Mouse (Mus musculus) frontal cortex, adult (tissue): ENCODE results near the gene Pgap3.
A peak's percentile ranks its signal among the peaks of the same experiment; 100 is the strongest.
"Not testable (repeated sequence)": the region's sequence is repeated elsewhere in the genome, so short reads cannot be mapped to it uniquely, and the experiment has no call there.

Experiments used
- ATAC-seq: cut with Nextera tagmentation; 2 replicates; pipeline ENCODE4 v1.9.2; 2017; ENCODE audit warnings: mild to moderate bottlenecking, moderate library complexity, mixed read lengths; ENCODE audit not compliant: low TSS enrichment

The Pgap3 gene

GRCm38 (mm10) chr11:98383261-98384030 is 16.8 kb downstream of the Pgap3 start, which contains the start of gene Tcap:
Gene Tcap (plus strand): TSS chr11:98383811.
- peak; percentile 29; the same call in 1 of the 2 replicates for ATAC-seq

- not testable (repeated sequence) for ATAC-seq
Observed at GRCm38 (mm10) chr11:98382405-98382804, 17.9 kb downstream of the Pgap3 start.

- ATAC-seq = no peak
Observed at GRCm38 (mm10) chr11:98381651-98382050, 18.6 kb downstream of the Pgap3 start.

- no peak for ATAC-seq
Observed at GRCm38 (mm10) chr11:98380106-98380505, 20.2 kb downstream of the Pgap3 start.

- no peak for ATAC-seq
Observed at GRCm38 (mm10) chr11:98379379-98379778, 20.9 kb downstream of the Pgap3 start.

- no peak for ATAC-seq
Observed at GRCm38 (mm10) chr11:98377787-98378186, 22.5 kb downstream of the Pgap3 start.

- ATAC-seq = peak; percentile 33; the same call in 1 of the 2 replicates
Observed at GRCm38 (mm10) chr11:98376756-98377155, 23.5 kb downstream of the Pgap3 start.

- ATAC-seq = no peak
Observed at GRCm38 (mm10) chr11:98374266-98374665, 26.0 kb downstream of the Pgap3 start.

GRCm38 (mm10) chr11:98373244-98373643 is 27.0 kb downstream of the Pgap3 start:
- no peak for ATAC-seq

GRCm38 (mm10) chr11:98372406-98372805 is 27.9 kb downstream of the Pgap3 start:
- peak; percentile 38; the same call in 1 of the 2 replicates for ATAC-seq

- no peak for ATAC-seq
Observed at GRCm38 (mm10) chr11:98371556-98372240, 28.6 kb downstream of the Pgap3 start.

GRCm38 (mm10) chr11:98370588-98370987 is 29.7 kb downstream of the Pgap3 start:
- no peak for ATAC-seq

GRCm38 (mm10) chr11:98369337-98369736 is 31.0 kb downstream of the Pgap3 start:
- ATAC-seq = peak; percentile 50; the same call in 1 of the 2 replicates

- peak; percentile 11; the same call in 1 of the 2 replicates for ATAC-seq
Observed at GRCm38 (mm10) chr11:98367863-98368186, 32.5 kb downstream of the Pgap3 start.

- ATAC-seq = peak; percentile 36; the same call in 1 of the 2 replicates
Observed at GRCm38 (mm10) chr11:98367171-98367862, 33.0 kb downstream of the Pgap3 start.

GRCm38 (mm10) chr11:98366290-98366689 is 34.0 kb downstream of the Pgap3 start:
- ATAC-seq = no peak

GRCm38 (mm10) chr11:98364410-98364809 is 35.9 kb downstream of the Pgap3 start:
- no peak for ATAC-seq

- ATAC-seq = no peak
Observed at GRCm38 (mm10) chr11:98363817-98364216, 36.5 kb downstream of the Pgap3 start.

GRCm38 (mm10) chr11:98360866-98361521 is 39.3 kb downstream of the Pgap3 start:
- no peak for ATAC-seq

GRCm38 (mm10) chr11:98358161-98359083 is 41.9 kb downstream of the Pgap3 start, which contains the start of gene Stard3:
Gene Stard3 (plus strand): TSS chr11:98358368.
- ATAC-seq = peak; percentile 41
